Mouse (Mus musculus) neural tube, embryonic 10.5 days (tissue): Measurements from ENCODE around the gene Mboat7.
A peak's percentile ranks its signal among the peaks of the same experiment; 100 is the strongest.

Source experiments
- DNase-seq: peaks from one replicate; pipeline ENCODE4 v3.0.0-alpha.2; 2017; ENCODE audit warnings: low spot score; ENCODE audit errors: extremely low spot score

Mboat7 gene

DNA sequence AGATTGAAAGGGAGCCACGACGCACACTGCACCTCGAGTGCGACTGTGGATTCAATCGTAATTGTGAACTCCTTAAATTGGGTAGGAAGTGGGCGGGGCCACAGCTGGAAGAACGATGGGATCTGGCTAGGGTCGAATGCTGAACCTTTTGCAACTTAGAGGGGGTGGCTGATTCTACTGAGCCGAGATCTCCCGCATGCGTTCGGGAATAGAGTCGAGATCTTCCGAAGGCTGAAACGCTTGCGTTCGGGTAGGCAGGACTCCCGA, 419 bp upstream of the Mboat7 start:
- DNase-seq: no peak

DNA sequence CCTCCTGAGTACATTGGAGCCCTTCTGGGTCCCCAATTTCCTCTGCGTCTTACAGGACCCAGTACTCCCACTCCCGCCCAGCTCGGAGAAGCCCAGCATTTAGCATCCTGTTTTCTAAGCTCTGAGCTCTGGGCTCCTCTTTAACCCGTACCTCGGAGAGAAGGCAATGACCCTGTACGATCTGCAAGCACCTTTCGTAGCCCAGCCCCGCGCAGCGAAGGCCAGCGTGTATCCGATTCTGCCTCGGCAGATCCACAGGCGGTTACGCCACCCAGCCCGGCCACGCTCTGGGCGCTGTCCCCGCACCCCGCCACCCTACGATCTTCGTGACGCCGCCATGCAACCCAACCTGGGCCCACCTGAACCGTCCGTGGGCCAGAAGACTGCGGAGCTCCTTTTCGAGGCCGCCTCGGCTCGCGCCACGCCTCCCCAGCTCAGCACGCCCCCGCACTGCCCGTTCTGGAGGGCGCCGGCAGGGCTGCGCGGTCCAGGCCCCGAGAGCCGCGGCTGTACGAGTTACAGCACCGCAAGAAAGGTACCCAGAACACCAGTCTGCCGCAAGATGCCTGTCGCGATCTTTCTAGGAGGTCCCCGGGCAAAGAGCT, 839 bp downstream of the Mboat7 start, which contains the start of gene Tsen34:
Gene Tsen34 (plus strand): TSS at position 482 of the 605 bp plus-strand sequence.
- no peak for DNase-seq

DNA sequence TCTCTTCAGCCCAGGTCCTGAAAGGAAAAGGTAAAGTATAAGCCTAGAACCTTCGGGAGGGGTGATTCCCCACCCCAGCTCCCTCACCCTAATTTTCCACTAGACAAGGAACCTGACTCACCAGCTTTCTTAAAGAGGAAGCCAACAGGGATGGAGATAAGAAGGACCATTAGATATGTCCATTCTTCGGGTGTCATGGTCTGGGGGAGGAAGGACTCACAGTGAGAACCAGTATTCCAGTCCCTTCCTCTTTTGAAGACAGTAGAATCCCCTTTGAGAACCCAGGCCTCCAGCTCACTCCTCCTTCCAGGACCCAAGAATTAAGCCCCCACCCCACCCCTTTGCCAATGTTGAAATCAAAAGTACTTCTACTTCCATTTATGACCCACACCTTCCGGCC, 1.4 kb downstream of the Mboat7 start:
- no peak for DNase-seq

DNA sequence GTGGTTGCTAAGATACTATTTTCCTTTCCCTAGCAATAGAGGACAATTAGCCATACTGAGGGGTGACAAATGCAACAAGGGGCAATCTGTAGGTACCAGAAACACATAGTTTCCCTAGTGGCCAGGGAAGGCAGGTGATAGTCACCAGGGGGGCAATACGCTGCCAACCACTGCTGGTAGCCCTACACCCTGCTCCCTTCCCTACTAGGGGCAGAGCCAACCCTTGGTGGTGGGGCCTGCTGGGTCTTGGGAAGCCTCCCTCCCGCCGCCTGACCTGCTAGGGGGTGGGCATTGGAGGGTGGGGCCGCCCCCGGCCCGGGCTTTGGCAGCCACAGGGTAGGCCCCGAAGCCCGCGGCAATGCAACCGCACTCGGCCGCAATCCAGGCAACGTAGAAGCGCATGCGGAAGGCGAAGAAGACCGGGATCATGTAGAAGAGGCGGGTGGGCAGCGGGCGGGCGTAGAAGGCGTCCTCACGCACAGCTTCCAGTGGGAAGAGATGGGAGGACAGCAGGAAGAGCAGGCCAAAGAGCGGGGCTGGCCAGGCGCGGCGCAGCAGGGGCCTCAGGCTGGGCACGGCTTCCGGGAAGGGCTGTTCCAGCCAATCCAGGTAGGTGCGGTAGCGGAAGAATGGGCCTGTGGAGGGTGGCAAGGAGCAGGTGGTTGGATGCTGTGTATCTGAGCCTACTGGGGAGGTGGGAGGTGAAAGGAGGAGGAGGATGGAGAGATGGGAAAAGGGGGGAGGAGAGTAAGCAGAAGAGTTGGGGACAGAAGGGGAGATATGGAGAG, 7.7 kb downstream of the Mboat7 start:
- no peak for DNase-seq

DNA sequence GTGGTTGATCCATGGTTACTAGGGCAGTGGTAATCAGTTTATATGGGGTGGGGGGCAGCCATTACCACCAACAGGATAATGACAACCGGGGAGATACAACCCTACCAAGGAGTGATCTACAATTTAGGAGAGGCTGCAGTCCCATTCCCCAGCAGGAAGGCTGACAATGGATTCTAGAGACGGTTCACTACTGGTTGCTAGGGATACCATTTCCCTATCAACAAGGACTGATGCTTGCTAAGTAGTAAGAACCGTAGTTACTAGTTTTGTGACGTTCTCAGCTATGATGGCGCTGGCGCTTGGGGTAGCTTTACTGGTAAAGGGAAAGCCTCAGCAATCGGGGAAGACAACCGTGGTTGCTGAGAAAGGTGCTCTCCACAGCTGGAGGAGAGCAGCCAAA, 8.6 kb downstream of the Mboat7 start:
- DNase-seq: no peak

DNA sequence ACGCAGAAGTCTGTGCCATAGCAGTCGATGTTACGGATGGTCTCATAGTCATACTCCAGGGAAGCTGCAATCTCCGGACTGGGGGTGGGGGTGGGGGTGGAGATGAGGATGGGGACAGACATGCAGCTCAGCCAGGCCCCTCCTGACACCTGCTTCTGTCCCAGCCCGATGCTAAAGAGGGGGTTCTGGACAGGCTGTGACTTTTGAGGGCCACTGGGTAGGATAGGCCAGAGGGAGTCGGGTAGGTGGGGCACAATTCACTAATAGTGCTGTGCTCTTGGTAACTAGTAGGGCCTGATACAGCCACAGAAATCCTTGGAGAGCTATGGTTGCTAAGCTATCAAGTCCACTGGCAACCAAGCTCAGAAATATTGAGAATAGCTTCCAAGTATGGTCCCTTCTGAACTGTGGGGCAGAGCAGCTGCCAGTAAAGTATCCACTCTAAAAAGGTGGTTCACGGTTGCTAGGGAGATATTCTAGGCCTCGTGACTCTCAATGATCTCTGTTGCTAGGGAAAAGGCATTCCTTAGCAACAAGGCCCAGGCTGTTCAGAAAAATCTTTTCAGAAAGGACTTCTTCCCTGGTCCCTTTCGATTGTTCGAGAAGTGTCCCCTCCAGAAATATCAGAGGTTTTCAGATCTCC, 9.3 kb downstream of the Mboat7 start:
- no peak for DNase-seq

DNA sequence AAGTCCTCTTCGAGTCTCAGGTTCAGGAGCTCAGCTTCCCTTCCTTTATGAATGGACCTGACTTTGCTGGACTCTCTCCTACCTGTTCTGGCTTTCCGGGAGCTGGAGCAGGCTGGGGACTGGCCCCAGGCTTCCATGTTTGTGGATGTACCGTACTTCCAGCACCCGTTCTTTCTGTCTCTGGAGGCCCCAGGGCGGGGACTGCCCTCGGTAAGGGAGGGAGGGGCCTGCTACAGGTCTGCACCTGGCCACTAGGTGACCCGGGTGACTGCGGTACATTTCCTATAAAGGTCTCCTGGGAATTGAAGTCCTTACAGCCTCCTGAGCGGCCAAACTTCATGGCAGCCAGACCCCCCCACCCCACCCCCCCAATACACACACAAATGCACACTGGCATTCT, 16.0 kb downstream of the Mboat7 start, which contains the start of gene Tmc4:
Gene Tmc4 (minus strand): TSS at position 212 of the 400 bp plus-strand sequence.
- no peak for DNase-seq

DNA sequence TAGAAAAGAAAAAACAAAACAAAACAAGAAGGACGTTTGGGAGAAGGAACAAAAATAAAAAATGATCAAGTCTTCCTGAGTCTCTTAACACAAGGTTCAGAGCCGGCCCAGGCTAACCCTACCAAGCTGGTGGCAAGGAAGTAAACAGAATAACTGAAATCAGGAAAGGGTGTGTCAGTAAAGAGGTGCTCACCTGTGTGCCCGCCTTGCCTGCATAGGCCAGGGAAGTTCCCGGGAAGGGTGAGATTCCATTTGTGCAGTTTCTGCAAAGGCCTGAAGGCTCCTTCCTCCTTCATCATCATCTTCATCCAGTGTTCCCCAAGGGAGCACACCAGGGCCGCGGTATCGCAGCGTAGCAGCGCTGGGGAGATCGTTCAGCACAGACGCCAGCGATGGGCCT, 17.0 kb downstream of the Mboat7 start:
- DNase-seq: no peak

DNA sequence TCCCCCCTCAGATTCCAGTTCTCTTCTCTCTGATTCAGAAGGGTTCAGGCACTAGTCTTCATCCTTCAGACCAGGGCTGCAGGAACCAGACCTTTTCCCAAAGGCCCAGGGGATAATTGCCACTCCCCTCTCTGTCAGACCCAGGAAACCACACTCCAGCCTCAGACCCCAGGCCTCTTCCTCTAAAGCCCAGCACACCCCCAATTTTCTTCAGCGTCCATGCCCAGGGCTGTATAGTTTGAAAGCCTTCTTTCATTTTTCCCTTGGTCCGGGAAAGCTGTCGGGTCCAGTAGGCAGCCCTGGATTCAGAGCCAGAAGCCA, 18.1 kb downstream of the Mboat7 start:
- no peak for DNase-seq

DNA sequence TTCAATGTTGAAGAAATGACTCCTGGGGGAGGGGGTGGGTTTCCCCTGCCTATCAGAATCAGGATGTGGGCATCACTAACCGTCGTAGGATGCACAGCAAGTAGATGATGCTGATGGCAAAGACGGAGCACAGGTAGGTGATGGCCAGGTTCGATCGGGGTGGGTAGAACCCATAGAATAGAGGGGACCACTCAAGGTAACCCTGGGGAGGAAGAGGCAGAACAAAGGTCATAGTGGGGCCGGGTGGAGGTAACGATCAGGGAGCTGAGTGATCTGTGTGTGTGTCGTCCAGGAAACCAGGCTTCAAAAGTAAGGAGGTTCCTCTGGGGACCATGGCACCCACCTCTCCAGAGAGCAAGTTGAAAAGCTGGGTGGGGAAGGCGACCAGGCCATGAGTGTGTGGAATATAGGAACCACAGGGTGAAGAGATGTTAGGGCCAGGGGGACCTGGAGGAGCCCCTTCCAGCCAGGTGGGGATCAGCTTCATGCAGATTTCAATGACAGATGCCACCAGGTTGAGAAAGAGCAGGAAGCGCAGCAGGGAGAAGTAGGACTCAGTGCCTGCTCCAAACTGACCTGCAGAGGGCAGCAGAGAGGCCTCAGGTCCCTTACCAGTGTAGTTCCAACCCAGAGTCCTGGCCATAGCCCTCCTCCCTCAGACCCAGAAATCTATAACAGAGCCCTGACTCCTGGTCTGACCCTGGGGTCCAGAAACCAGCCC, 18.7 kb downstream of the Mboat7 start:
- DNase-seq: peak; percentile 77

DNA sequence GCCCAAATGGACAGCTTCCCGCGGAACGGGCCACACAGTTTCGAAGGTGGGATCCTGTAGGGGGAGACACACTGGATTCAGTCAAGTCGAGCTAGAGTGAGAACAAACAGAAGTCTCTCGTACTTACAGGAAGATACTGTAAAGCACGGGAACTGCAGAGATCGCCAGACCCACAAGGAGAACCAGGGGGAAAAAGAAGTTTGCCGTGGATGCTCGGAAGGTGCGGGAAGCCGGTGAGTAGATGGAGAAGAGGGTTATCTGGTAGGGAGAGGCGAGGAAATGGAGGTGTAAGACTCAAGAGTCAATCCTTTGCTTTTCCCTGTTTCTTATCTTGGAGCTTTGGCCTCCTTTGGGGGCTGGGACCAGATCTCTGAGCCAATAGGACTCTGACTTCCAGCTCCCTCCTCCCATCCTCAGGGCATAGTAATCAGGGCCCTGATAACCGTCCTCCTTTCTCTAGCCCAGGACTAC, 26.4 kb downstream of the Mboat7 start:
- no peak for DNase-seq

DNA sequence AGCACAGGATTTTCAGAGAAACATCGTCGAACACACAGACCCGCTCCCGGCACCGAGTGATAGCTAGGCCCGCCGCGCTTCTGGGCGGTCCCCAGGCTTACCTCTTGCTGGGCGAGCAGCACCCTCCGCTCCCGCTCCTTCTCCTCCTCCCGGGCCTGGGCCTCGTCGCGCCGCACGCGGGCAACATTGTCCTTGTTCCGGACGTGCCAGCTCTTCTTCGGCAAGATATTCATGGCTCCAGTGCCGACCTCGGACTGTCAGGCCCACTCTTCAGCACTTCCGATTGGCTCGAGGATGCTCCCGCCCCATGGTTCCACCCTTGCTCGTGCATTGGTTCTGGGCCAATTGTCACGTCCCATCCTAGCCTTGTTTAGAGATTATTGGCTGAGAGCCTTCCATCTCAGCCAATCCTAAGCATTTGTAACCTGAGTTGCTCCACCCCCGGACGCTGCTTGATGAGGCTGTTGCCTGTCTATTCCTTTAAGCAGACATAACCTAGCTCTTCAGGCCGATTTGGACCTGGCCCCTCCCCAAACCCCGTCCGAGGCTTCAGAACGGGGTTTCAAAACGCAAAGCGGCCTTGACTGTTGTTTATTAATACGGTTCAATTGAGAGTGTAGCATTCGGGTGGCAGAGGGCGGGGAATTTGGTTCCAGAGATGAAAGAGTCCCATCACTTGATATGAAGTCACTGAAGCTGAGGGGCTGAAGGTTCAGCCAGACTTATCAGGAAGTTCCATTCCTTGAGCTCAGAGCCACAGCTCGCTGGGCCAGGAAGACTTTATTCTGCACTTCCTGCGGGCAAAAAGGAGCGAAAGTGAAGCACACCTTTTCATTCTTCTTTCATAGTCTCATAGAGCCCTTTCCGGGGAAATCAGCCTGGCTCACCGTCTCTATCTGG, 27.9 kb downstream of the Mboat7 start, which contains the start of gene Leng1:
Gene Leng1 (minus strand): TSS at position 626 of the 900 bp plus-strand sequence.
- peak; percentile 89 for DNase-seq

DNA sequence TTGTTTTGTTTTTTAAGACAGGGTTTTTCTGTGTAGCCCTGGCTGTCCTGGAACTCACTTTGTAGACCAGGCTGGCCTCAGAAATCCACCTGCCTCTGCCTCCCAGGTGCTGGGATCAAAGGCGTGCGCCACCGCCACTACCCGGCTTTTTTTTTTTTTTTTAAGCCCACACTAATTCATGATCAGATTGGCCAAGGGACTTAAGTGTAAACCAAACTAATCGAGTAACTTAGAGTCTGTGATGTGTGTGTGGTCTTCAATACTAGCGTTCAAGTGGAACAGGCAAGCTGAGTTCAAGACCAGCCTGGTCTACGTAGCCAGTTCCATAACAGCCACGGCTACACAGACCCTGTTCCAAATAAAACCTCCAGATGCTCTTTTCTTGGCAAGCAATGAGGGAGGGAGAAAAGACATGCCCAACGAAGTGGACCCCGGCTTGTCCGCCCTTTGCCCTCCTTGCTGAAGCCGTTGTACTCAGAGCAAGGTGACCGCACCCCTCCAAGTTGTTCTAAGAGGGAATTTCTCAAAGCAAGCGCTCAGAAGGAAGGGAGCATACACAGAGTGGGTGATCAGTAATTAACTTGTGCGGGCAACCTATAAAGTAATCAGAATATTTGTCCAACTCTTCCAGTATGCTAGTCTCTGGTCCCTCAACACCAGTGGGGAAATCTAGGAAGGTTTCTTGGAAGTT, 28.7 kb downstream of the Mboat7 start:
- peak; percentile 52 for DNase-seq

DNA sequence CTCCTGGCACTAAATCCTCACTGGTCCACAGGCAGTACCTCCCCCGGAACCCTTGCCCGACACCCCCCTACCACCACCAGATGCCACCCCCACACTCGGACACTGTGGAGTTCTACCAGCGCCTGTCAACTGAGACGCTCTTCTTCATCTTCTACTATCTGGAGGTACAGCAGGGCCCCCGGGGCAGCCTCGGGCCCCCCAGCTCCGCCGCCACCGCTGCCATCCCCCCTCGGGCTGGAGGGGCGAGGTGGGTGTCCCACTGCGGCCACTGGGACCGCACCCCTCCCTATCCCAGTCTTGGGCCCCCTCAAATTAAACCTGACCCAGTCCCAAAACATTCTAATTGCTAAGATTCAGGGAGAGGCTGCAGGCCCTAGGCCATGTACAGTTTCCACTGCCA, 34.7 kb downstream of the Mboat7 start:
- no peak for DNase-seq

DNA sequence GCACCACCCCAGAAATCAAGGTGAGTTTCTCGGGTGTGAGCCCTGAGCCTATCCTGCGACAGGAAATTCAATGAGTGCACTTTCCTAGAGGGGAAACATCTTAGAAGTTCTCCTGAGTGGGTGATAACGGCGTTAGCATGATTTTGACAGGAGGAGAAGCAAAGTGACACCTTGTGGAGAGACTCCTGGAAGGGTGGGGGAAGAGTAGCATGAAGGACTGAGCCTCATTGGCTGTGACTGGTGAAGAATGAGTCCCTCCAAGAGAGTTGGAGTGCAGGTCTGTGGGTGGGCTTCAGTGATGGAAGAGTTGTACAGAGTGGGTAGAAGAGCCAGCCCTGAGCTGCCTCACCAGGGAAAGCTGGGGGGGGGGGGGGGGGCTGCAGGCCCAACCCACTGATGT, 36.4 kb downstream of the Mboat7 start:
- no peak for DNase-seq

DNA sequence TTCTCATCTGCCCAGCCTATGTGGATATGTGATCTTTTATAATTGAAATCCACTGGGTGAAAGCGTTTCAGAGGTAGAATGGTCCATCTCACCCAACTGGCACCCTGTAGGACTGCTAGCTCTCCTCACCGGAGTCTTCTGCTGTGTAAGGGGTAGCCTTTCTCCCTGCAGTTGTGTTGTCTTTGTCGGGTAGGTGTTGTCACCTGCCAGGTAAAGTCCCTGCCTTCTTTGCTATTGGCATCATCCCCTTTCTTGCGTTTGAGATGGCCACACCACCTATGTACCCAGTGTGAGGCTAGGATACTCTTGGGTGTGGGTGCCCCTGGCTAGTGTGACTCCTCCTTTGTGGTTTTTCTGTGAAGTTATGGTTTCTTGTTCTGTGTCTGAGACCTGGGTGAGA, 46.7 kb downstream of the Mboat7 start:
- no peak for DNase-seq

DNA sequence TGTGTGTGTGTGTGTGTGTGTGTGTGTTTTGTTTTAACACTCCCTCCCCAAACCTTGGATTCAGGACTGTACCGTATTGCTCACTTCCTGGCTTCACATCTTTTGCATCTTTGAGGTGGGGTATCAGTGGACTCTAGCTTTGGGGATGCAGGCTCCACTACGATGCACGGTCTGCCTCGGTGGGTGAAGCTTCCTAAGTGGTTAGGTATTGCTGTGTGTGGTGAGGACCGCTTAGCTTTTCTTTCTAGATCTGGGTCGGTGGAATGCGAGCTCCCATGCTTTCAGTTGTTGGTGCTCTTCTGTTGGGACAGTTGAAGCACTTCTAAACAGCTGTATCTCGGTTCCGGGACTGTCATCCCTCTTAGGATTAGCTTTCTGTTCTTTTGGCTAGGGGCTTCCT, 47.1 kb downstream of the Mboat7 start:
- DNase-seq: no peak

DNA sequence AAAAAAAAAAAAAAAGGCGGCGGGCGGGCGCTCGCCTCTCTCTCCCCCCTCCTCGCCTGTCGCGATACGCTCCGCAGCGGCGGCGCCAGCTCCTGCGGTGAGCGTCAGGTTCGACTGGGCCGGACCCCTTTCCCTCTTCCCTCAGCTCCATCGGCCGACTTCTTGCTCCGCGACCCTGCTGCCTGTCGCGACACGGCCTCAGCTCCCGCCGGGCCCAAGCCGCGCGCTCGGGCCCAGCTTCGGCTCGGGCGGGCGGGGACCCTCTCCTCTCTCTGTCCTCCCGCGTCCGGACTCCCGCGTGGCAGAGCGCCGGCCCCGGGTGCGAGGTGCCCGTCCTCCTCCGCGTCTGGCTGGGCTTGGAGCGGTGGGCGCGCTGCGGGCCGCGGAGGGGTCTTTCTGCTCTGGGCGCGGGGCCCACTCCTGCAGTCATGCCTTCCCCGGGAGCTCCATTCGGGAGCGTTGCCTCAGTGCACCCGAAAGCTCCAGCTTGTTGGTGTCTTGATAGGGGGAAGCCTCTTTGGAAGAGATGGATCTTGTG, 47.8 kb downstream of the Mboat7 start:
- DNase-seq: no peak

DNA sequence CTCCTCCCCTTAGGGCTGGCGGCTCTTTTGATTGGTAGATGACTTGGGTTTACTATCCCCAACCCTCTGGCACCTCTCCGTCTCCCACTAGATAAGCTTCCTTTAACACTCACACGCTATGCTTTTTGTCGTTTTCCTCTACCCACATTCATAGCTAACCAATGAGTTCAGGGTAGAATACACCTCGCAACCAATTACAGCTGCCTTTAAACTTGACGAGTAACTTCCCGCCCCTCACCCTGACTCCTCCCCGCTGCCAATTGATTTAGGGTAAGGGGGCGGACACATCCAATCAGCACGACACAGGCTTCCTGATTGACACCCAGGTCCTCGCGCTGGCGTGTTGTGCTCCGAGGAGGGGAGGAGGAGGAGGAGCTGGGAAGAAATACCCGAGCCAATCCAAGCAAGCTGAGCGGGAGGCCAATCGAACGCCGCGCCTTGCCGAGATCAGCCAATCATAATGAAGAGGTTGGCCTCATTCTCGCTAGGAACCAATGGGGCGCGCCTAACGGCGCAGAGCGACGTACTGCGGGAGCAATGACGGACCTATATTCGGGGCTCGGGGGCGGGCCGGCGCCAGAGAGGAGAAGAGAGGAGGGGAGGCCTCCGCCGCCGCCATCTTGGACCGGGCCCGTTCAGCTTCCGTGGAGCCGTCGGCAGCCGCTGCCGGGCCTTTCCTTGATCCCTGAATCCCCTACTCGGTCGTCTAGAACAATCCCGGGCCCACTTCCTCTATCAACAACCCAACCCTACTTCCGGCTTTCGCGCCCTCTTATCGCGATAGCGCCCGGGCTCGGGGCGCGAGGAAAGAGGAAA, 48.4 kb downstream of the Mboat7 start, which contains the start of gene Cnot3:
Gene Cnot3 (plus strand): TSS at position 597 of the 816 bp plus-strand sequence.
- DNase-seq: peak; percentile 93
